Mouse (Mus musculus): ENCODE measurements at regions not wholly inside any gene's neighbourhood (a gene's known extent, or its start where the extent isn't known, plus 50 kb on each side); places are given as distances from the start of the nearest gene placed in this dataset.

GRCm38 (mm10) chr19:59642606-59643005 lies 184.4 kb downstream of the Emx2 start:
- DNase-seq (ENCODE audit: extremely low read depth, insufficient read length, low spot score): no peak

- DNase-seq (ENCODE audit: extremely low read depth, insufficient read length, low spot score): no peak
Observed at GRCm38 (mm10) chr19:59646231-59646630, 188.1 kb downstream of the Emx2 start.

- no peak for DNase-seq (ENCODE audit: extremely low read depth, insufficient read length, low spot score)
Observed at GRCm38 (mm10) chr19:59646656-59647055, 188.5 kb downstream of the Emx2 start.

GRCm38 (mm10) chr19:59649421-59649820 lies 191.2 kb downstream of the Emx2 start:
- DNase-seq (ENCODE audit: extremely low read depth, insufficient read length, low spot score): no peak

- no peak for DNase-seq (ENCODE audit: extremely low read depth, insufficient read length, low spot score)
Observed at GRCm38 (mm10) chr19:59650611-59651329, 192.6 kb downstream of the Emx2 start.

GRCm38 (mm10) chr19:59653631-59654367 lies 195.6 kb downstream of the Emx2 start:
- DNase-seq (ENCODE audit: extremely low read depth, insufficient read length, low spot score): no peak

GRCm38 (mm10) chr19:59655321-59655720 lies 197.1 kb downstream of the Emx2 start:
- no peak for DNase-seq (ENCODE audit: extremely low read depth, insufficient read length, low spot score)

- no peak for DNase-seq (ENCODE audit: extremely low read depth, insufficient read length, low spot score)
Observed at GRCm38 (mm10) chr19:59669793-59670192, 211.6 kb downstream of the Emx2 start.

- DNase-seq (ENCODE audit: extremely low read depth, insufficient read length, low spot score): no peak
Observed at GRCm38 (mm10) chr19:59673537-59673936, 215.4 kb downstream of the Emx2 start.

GRCm38 (mm10) chr19:59679191-59679590 lies 221.0 kb downstream of the Emx2 start:
- no peak for DNase-seq (ENCODE audit: extremely low read depth, insufficient read length, low spot score)

- DNase-seq (ENCODE audit: extremely low read depth, insufficient read length, low spot score): no peak
Observed at GRCm38 (mm10) chr19:59680356-59680755, 222.2 kb downstream of the Emx2 start.

GRCm38 (mm10) chr19:59684292-59684691 lies 226.1 kb downstream of the Emx2 start:
- DNase-seq (ENCODE audit: extremely low read depth, insufficient read length, low spot score): no peak

- no peak for DNase-seq (ENCODE audit: extremely low read depth, insufficient read length, low spot score)
Observed at GRCm38 (mm10) chr19:59685826-59686717, 227.9 kb downstream of the Emx2 start.

- no peak for DNase-seq (ENCODE audit: extremely low read depth, insufficient read length, low spot score)
Observed at GRCm38 (mm10) chr19:59687206-59687605, 229.0 kb downstream of the Emx2 start.

GRCm38 (mm10) chr19:59687681-59688080 lies 229.5 kb downstream of the Emx2 start:
- no peak for DNase-seq (ENCODE audit: extremely low read depth, insufficient read length, low spot score)

- DNase-seq (ENCODE audit: extremely low read depth, insufficient read length, low spot score): no peak
Observed at GRCm38 (mm10) chr19:59691541-59692096, 233.4 kb downstream of the Emx2 start.

GRCm38 (mm10) chr19:59697628-59698027 lies 239.5 kb downstream of the Emx2 start:
- DNase-seq (ENCODE audit: extremely low read depth, insufficient read length, low spot score): no peak

GRCm38 (mm10) chr19:59700187-59700586 lies 242.0 kb downstream of the Emx2 start:
- DNase-seq (ENCODE audit: extremely low read depth, insufficient read length, low spot score): no peak

- DNase-seq (ENCODE audit: extremely low read depth, insufficient read length, low spot score): no peak
Observed at GRCm38 (mm10) chr19:59707106-59707505, 236.3 kb downstream of the Rab11fip2 start.

GRCm38 (mm10) chr19:59709180-59709579 lies 234.3 kb downstream of the Rab11fip2 start:
- DNase-seq (ENCODE audit: extremely low read depth, insufficient read length, low spot score): no peak

- no peak for DNase-seq (ENCODE audit: extremely low read depth, insufficient read length, low spot score)
Observed at GRCm38 (mm10) chr19:59715086-59715485, 228.4 kb downstream of the Rab11fip2 start.
